Mouse (Mus musculus) stomach, embryonic 14.5 days (tissue): ENCODE data around the gene Ifna15. TPM values are rescaled to one million over a fixed set of nuclear protein-coding genes. Genes with fewer than 3 reads are reported as not detected.
"Not testable (repeated sequence)": the region's sequence is repeated elsewhere in the genome, so short reads cannot be mapped to it uniquely, and the experiment has no call there.

ENCODE experiments used
- ATAC-seq: fragments of 200-750 bp; cut with Nextera tagmentation; 2 replicates; pipeline ENCODE4 v1.8.0; 2017; ENCODE audit warnings: low read depth, moderate TSS enrichment; ENCODE audit not compliant: insufficient number of reproducible peaks, insufficient read depth, low FRiP score
- H3K27ac ChIP-seq: fragments of 300-500 bp; sonication (generic); 2 replicates; pipeline ENCODE4 v1.5.1; 2014; ENCODE audit warnings: mild to moderate bottlenecking, low read length, moderate library complexity, mixed read lengths
- H3K27me3 ChIP-seq: fragments of 300-500 bp; sonication (generic); 2 replicates; pipeline ENCODE4 v1.6.1; 2014; ENCODE audit warnings: low read length, control low read depth, mixed read lengths; ENCODE audit not compliant: control insufficient read depth, insufficient read depth
- H3K36me3 ChIP-seq: fragments of 300-500 bp; sonication (generic); 2 replicates; pipeline ENCODE4 v1.6.1; 2014; ENCODE audit warnings: mild to moderate bottlenecking, control low read depth, low read length, moderate library complexity, mixed read lengths; ENCODE audit not compliant: control insufficient read depth, insufficient read depth
- H3K4me1 ChIP-seq: fragments of 300-500 bp; sonication (generic); 2 replicates; pipeline ENCODE4 v1.6.1; 2014; ENCODE audit warnings: low read length, control low read depth, mixed read lengths; ENCODE audit not compliant: control insufficient read depth, insufficient read depth
- H3K4me2 ChIP-seq: fragments of 300-500 bp; sonication (generic); replicated peaks from 2 replicates; pipeline ENCODE4 v1.6.1; 2014; ENCODE audit warnings: low read depth, low read length, control low read depth
- H3K4me3 ChIP-seq: fragments of 300-500 bp; sonication (generic); 2 replicates; pipeline ENCODE4 v1.5.1; 2014; ENCODE audit warnings: low read depth, low read length, control low read depth
- H3K9ac ChIP-seq: fragments of 300-500 bp; sonication (generic); replicated peaks from 2 replicates; pipeline ENCODE4 v1.6.1; 2014; ENCODE audit warnings: low read depth, mild to moderate bottlenecking, control low read depth, low read length, moderate library complexity, mixed read lengths
- H3K9me3 ChIP-seq: fragments of 300-500 bp; sonication (generic); 2 replicates; pipeline ENCODE4 v1.6.1; 2016; ENCODE audit warnings: low read depth, low read length, control low read depth; ENCODE audit not compliant: control insufficient read depth
- WGBS: fragments of 180-500 bp; shearing (Covaris S2); extraction: QIAGEN DNeasy Blood & Tissue Kit; methylation state at CpG from one replicate; pipeline ENCODE4 v1.1.7; 2014; 5-methylcytosine and 5-hydroxymethylcytosine counted together
- polyA plus RNA-seq: library from polyadenylated mRNA; unstranded; fragments of >200 nt; fragmentation: Nextera tagmentation; extraction: Ambion mirVana; gene quantifications from 2 replicates; pipeline ENCODE4 v1.2.1, GENCODE M21; 2014

Ifna15 gene
- not detected in 2 replicates for polyA plus RNA-seq

- not testable (repeated sequence) for H3K27ac ChIP-seq, H3K4me2 ChIP-seq, ATAC-seq, H3K9ac ChIP-seq, H3K4me3 ChIP-seq, H3K4me1 ChIP-seq, H3K27me3 ChIP-seq, H3K36me3 ChIP-seq, H3K9me3 ChIP-seq
Measured at GRCm38 (mm10) chr4:88558145-88558544, at the start of gene Ifna15. TSS of gene Ifna15 (minus strand) at chr4:88558245.

- Histone ChIP-seq H3K9me3 (no peaks in the 10 kb centered on the region), H3K36me3 (no peaks in the 10 kb centered on the region), H3K4me1 (no peaks in the 10 kb centered on the region), H3K4me2 (no peak within 1 kb of the TSS), H3K27me3 (no peaks in the 10 kb centered on the region), H3K27ac (no peak within 1 kb of the TSS), H3K9ac (no peak within 1 kb of the TSS), H3K4me3 (no peak within 1 kb of the TSS)
- no peak for ATAC-seq
Measured at GRCm38 (mm10) chr4:88603276-88603675, 45.2 kb upstream of the Ifna15 start, which contains the start of gene Ifna12. TSS of gene Ifna12 (minus strand) at chr4:88603376.

GRCm38 (mm10) chr4:88592285-88592684 lies 34.2 kb upstream of the Ifna15 start, which contains the start of gene Ifna9:
TSS of gene Ifna9 (minus strand) at chr4:88592385.
- no peak within 1 kb of the TSS for H3K4me3 ChIP-seq
- H3K9ac ChIP-seq = no peak within 1 kb of the TSS
- H3K4me2 ChIP-seq = no peak within 1 kb of the TSS
- no peaks in the 10 kb centered on the region for H3K9me3 ChIP-seq
- H3K27me3 ChIP-seq = no peaks in the 10 kb centered on the region
- no peaks in the 10 kb centered on the region for H3K4me1 ChIP-seq
- H3K27ac ChIP-seq = no peak within 1 kb of the TSS
- no peak for ATAC-seq
- H3K36me3 ChIP-seq = no peaks in the 10 kb centered on the region
- WGBS = 89% methylated on average over 1 of the region's 1 CpGs

GRCm38 (mm10) chr4:88571698-88572097 lies 13.7 kb upstream of the Ifna15 start, which contains the start of gene Ifna14:
TSS of gene Ifna14 (minus strand) at chr4:88571798.
- Histone ChIP-seq H3K36me3 (no peaks in the 10 kb centered on the region), H3K9ac (no peak within 1 kb of the TSS), H3K27ac (no peak within 1 kb of the TSS), H3K4me1 (no peaks in the 10 kb centered on the region), H3K4me3 (no peak within 1 kb of the TSS), H3K9me3 (no peaks in the 10 kb centered on the region), H3K27me3 (no peaks in the 10 kb centered on the region), H3K4me2 (no peak within 1 kb of the TSS)
- ATAC-seq = no peak
- WGBS = 63% methylated on average over 1 of the region's 1 CpGs

GRCm38 (mm10) chr4:88561791-88562190 lies 3.7 kb upstream of the Ifna15 start:
- Histone ChIP-seq H3K36me3 (no peaks in the 10 kb centered on the region), H3K4me1 (no peaks in the 10 kb centered on the region), H3K4me2 (no peak overlapping the region), H3K4me3 (no peak overlapping the region), H3K9me3 (no peaks in the 10 kb centered on the region), H3K9ac (no peak overlapping the region), H3K27ac (no peak overlapping the region), H3K27me3 (no peaks in the 10 kb centered on the region)
- ATAC-seq = no peak
- WGBS = 96% methylated on average over 1 of the region's 1 CpGs

GRCm38 (mm10) chr4:88550161-88550945 lies 7.7 kb downstream of the Ifna15 start:
- Histone ChIP-seq H3K27me3 (no peaks in the 10 kb centered on the region), H3K4me1 (no peaks in the 10 kb centered on the region), H3K36me3 (no peaks in the 10 kb centered on the region), H3K4me3 (peak overlapping the region; percentile 15; the same call in 1 of the 2 replicates), H3K9me3 (no peaks in the 10 kb centered on the region), H3K9ac (no peak overlapping the region), H3K4me2 (peak overlapping the region; percentile 32), H3K27ac (no peak overlapping the region)
- peak; percentile 76 for ATAC-seq
- WGBS = 29% methylated on average over 22 of the region's 22 CpGs

- Histone ChIP-seq H3K4me3 (no peak overlapping the region), H3K4me1 (no peaks in the 10 kb centered on the region), H3K9me3 (no peaks in the 10 kb centered on the region), H3K4me2 (no peak overlapping the region), H3K9ac (no peak overlapping the region), H3K36me3 (no peaks in the 10 kb centered on the region), H3K27me3 (no peaks in the 10 kb centered on the region), H3K27ac (no peak overlapping the region)
- WGBS = 78% methylated on average over 1 of the region's 1 CpGs
- no peak for ATAC-seq
Measured at GRCm38 (mm10) chr4:88547986-88548385, 10.1 kb downstream of the Ifna15 start.

- WGBS = 47% methylated on average over 2 of the region's 2 CpGs
- H3K9me3 ChIP-seq = no peaks in the 10 kb centered on the region
- no peak overlapping the region for H3K27ac ChIP-seq
- ATAC-seq = no peak
- no peak overlapping the region for H3K9ac ChIP-seq
- no peaks in the 10 kb centered on the region for H3K4me1 ChIP-seq
- no peaks in the 10 kb centered on the region for H3K27me3 ChIP-seq
- H3K4me3 ChIP-seq = no peak overlapping the region
- H3K36me3 ChIP-seq = no peaks in the 10 kb centered on the region
- no peak overlapping the region for H3K4me2 ChIP-seq
Measured at GRCm38 (mm10) chr4:88543649-88544234, 14.3 kb downstream of the Ifna15 start.
